Mouse (Mus musculus) cortical plate, adult 2 months (tissue): Measurements from ENCODE around the gene Cd109.

Experiments used
- CTCF ChIP-seq: fragments of 200-500 bp; IDR thresholded peaks from 2 replicates; pipeline ENCODE4 v1.5.1; 2011; ENCODE audit warnings: mild to moderate bottlenecking, control low read depth, low read length; ENCODE audit not compliant: insufficient read depth; ENCODE audit errors: extremely low read depth
- POLR2A ChIP-seq: fragments of 200-500 bp; IDR thresholded peaks from 2 replicates; pipeline ENCODE4 v1.6.1; 2011; ENCODE audit warnings: mild to moderate bottlenecking, low read length, control low read depth; ENCODE audit not compliant: insufficient read depth; ENCODE audit errors: extremely low read depth

GRCm38 (mm10) chr9:78731931-78732330, 116.6 kb downstream of the Cd109 start:
- TF ChIP-seq POLR2A = no peak
- no peak for TF ChIP-seq CTCF
